Mouse (Mus musculus): ENCODE results near the gene Qrich1.

The Qrich1 gene

GRCm38 (mm10) chr9:108564131-108564530, 47.5 kb downstream of the Qrich1 start:
- no peak for DNase-seq (ENCODE audit: low spot score)

GRCm38 (mm10) chr9:108565881-108566814, 49.5 kb downstream of the Qrich1 start:
- DNase-seq (ENCODE audit: low spot score), result peak; percentile 45

- DNase-seq (ENCODE audit: low spot score), result peak; percentile 93
These were observed 50.5 kb downstream of the Qrich1 start, which contains the start of gene Ndufaf3 for GRCm38 (mm10) chr9:108566815-108567776. Gene Ndufaf3, minus strand, starts transcription at chr9:108567434.

- no peak for DNase-seq (ENCODE audit: low spot score)
These were observed 51.4 kb downstream of the Qrich1 start for GRCm38 (mm10) chr9:108567931-108568419.

- no peak for DNase-seq (ENCODE audit: low spot score)
These were observed 51.9 kb downstream of the Qrich1 start for GRCm38 (mm10) chr9:108568511-108568921.

GRCm38 (mm10) chr9:108569381-108570206, 53.0 kb downstream of the Qrich1 start, which contains the start of gene Dalrd3:
Gene Dalrd3, plus strand, starts transcription at chr9:108569886.
- DNase-seq (ENCODE audit: low spot score), result peak; percentile 59

- peak; percentile 56 for DNase-seq (ENCODE audit: low spot score)
These were observed 53.7 kb downstream of the Qrich1 start for GRCm38 (mm10) chr9:108570207-108570896.

GRCm38 (mm10) chr9:108571401-108571973, 54.9 kb downstream of the Qrich1 start:
- no peak for DNase-seq (ENCODE audit: low spot score)

- DNase-seq (ENCODE audit: low spot score), result no peak
These were observed 55.7 kb downstream of the Qrich1 start for GRCm38 (mm10) chr9:108572321-108572720.

GRCm38 (mm10) chr9:108573774-108574690, 57.4 kb downstream of the Qrich1 start:
- DNase-seq (ENCODE audit: low spot score), result no peak

GRCm38 (mm10) chr9:108574921-108575320, 58.3 kb downstream of the Qrich1 start:
- no peak for DNase-seq (ENCODE audit: low spot score)

- no peak for DNase-seq (ENCODE audit: low spot score)
These were observed 59.0 kb downstream of the Qrich1 start for GRCm38 (mm10) chr9:108575321-108576297.

GRCm38 (mm10) chr9:108577025-108577424, 60.4 kb downstream of the Qrich1 start:
- DNase-seq (ENCODE audit: low spot score), result no peak

- DNase-seq (ENCODE audit: low spot score), result no peak
These were observed 61.4 kb downstream of the Qrich1 start for GRCm38 (mm10) chr9:108577934-108578544.

GRCm38 (mm10) chr9:108578545-108579343, 62.1 kb downstream of the Qrich1 start, which contains the start of gene Wdr6:
Gene Wdr6, minus strand, starts transcription at chr9:108578739.
- peak; percentile 85 for DNase-seq (ENCODE audit: low spot score)

GRCm38 (mm10) chr9:108579344-108579690, 62.7 kb downstream of the Qrich1 start:
- DNase-seq (ENCODE audit: low spot score), result no peak

All from ovary, postnatal 10 days (tissue).